Mouse (Mus musculus) gastrocnemius, adult 18-20 months (tissue): ENCODE data around the gene Zeb2. TPM values are rescaled to one million over a fixed set of nuclear protein-coding genes. Genes with fewer than 3 reads are reported as not detected.

Source experiments
- DNase-seq: peaks from one replicate; pipeline ENCODE4 v3.0.0; 2021; ENCODE audit warnings: low spot score
- microRNA-seq: library from miRNA; unstranded; fragments of <30 nt; microRNA quantifications from one replicate; pipeline ENCODE4 v1.2.0, GENCODE M21; 2021
- total RNA-seq, 2 experiments: library from RNA; stranded (reverse); gene quantifications; 2 replicates each; pipeline ENCODE4 v1.2.3; 2021

Zeb2 gene
- total RNA-seq, 2 experiments from 2014 or later, result 34.8 to 49.2 TPM

- no peak for DNase-seq
Observed at GRCm38 (mm10) chr2:44951651-44952213, 165.5 kb downstream of the Zeb2 start.

GRCm38 (mm10) chr2:44944689-44945088, 172.5 kb downstream of the Zeb2 start:
- no peak for DNase-seq

Small RNAs within 50 kb of the gene (microRNA-seq; reads per million reads assigned to microRNA genes)
- 3.8 reads per million, percentile 4 among the genes with 10 or more reads in this experiment for gene Mir5129

Other genes starting within 250 kb of the Zeb2 start
- gene Gtdc1, start 189.7 kb downstream of the Zeb2 start, total RNA-seq, result 10 to 100 TPM; 31.4 to 34.4 TPM